Mouse (Mus musculus) naive thymus-derived CD4-positive, alpha-beta T cell, adult 2 months (primary cell): Measurements from ENCODE around the gene Map4k2.

Experiments
- DNase-seq: peaks from one replicate; pipeline ENCODE4 v3.0.0-alpha.2; 2011; ENCODE audit warnings: low read depth

Gene Map4k2

GRCm38 (mm10) chr19:6346661-6347060 is 5.7 kb downstream of the Map4k2 start:
- peak; percentile 10 for DNase-seq

DNA sequence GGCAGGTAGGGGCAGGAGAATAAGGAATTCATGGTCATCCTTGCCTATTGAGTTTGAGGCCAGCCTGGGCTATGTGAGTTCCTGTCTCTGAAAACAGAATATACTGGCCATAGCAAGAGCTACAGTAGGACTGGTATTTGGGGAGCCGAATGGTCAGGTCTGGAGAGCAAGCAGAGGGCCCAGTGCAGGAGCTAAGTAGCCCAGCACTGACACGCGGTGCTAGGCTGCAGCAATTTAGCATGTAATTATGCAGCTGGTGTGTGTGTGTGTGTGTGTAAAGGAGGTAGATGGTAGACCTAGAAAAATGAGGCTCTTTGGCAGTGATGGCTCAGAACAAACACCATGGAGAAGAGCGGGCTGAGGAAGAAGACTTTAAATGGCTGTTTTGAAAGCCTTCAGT is 6.7 kb downstream of the Map4k2 start:
- DNase-seq: peak; percentile 6

GRCm38 (mm10) chr19:6348717-6349116 is 7.8 kb downstream of the Map4k2 start:
- DNase-seq: no peak

GRCm38 (mm10) chr19:6349215-6349983 is 8.5 kb downstream of the Map4k2 start:
- no peak for DNase-seq

GRCm38 (mm10) chr19:6351431-6352106 is 10.6 kb downstream of the Map4k2 start:
- DNase-seq: no peak

DNA sequence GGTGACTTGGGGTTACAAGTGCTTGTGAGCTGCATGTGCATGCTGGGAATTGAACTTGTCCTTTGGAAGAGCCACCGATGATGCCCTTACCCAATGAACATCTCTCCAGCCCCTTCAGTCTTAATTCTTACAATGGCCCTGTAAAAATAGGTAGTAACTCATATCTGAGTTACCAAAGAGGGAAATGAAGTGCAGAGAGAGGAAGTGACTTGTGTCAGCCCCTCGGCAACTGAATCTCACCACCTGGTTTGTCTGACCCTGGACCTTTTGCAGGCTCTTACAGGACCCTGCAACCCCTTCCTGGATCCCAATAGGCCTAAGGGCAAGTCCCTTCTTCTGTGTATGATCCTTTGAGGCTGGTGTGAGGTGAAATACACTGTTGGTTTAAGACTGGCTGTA is 11.2 kb downstream of the Map4k2 start:
- no peak for DNase-seq

DNA sequence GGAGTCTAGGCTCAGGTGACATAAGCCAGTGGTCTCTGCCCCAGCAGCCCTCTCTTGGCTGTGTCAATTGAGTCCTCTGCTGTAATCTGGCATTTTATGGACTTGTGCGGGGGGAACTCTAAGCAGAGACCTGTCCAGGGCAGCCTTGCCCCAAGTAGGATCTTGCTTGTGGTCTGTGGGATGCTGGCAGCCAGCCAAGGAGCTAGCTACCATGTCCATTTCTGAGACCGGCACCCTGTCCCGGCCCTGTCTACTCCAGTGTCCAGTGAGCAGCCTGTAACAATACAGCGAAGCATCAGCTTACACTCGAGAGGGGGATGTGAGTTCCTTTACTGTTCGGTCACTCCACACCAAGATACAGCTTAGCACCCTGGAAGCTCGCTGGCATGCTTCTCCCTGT is 13.1 kb downstream of the Map4k2 start:
- DNase-seq: no peak

GRCm38 (mm10) chr19:6361291-6361690 is 20.4 kb downstream of the Map4k2 start:
- DNase-seq: no peak

DNA sequence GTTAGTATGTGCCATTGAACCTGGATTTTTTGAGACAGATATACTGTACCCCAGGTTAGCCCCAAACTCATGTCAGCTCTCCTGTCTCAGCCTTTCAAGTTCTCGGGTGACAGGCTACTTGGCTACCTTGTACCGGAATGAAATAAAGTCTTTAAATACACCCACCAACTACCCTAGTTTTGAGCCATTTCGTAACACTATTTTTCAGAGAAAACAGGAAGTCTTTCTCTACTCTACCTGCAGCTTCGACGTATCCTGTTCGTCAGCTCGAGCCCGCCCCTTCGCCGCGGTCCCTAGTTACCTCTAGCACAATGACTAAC is 22.1 kb downstream of the Map4k2 start:
- DNase-seq: no peak

DNA sequence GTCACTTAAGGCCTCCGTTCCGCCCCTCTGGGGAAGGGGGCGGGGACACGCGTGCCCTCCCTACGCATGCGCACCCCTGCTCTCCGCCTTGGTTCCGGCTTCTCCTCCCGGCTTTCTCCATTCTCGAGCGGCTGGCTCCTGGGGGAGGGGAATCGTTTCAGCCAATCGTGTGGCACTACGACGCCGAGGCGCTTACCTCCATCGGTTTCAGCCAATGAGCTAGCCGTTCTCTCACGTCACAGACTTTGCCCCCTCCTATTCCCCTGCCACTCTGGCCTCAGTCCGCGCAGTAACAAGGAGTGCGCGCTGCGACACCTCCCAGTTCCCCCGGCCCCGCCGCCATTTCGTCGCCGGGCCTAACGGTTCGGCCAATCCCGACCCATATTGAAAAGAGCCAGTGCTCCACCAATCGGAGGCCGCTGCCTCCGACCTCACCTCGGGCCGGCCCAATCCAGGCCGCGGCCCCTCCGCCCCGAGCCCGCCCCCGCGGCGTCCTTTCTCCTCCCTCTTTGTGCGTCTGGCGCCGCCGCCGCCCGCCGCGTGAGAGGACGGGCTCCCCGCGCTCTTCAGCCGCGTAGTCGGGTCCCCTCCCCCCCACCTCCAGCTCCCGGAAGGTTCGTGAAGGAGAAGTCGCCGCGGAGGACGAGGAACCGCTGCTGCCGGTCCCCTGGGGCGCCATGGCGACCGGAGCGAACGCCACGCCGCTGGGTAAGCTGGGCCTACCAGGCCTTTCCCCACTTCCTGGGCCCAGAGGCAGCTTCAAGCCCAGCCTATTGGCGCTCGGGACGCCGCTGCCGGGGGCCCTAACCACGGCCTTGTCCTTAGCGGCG is 22.7 kb downstream of the Map4k2 start, which contains the start of gene Sf1:
Gene Sf1 (plus strand): TSS at position 280 of the 830 bp plus-strand sequence.
- DNase-seq: peak; percentile 100

GRCm38 (mm10) chr19:6364317-6364725 is 23.4 kb downstream of the Map4k2 start:
- DNase-seq: peak; percentile 95

- DNase-seq: no peak
Measured at GRCm38 (mm10) chr19:6364842-6365241, 23.9 kb downstream of the Map4k2 start.

DNA sequence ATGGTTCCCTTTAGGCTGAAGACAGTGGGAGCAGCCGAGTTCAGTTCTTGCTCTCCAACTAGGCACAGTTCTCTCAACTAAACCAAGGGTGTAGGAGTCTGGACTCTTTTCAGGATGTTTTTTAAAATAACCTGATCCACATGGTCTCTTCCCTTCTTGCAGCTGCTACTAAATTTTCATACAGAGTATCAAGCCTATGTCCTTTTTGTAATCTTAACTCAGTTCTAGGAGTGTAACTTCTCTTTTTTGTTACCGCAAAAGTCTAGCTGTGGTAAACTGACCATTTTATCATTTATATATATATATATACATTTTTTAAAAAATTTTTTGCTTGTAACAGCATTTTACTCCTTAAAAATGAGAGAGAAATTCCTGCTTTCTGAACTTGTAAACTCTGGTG is 29.2 kb downstream of the Map4k2 start:
- no peak for DNase-seq

DNA sequence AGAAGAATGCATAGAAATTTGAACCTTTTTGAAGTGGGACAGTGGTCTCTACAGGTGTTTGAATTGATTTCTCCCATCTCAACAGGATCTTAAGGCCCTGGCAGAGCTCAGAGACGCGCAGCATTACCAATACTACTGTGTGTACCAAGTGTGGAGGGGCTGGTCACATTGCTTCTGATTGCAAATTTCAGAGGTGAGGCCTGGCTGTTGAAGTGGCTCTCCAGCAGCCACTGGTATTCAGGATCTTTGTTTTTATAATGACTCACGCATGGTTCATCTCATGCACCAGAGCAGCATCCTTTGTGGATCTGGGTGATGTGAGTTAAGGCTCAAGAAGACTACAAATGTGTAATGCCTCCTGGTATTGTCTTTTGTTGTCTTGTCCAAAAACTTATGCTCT is 31.5 kb downstream of the Map4k2 start:
- DNase-seq: no peak

- peak; percentile 90 for DNase-seq
Measured at GRCm38 (mm10) chr19:6373539-6374400, 32.8 kb downstream of the Map4k2 start.

DNA sequence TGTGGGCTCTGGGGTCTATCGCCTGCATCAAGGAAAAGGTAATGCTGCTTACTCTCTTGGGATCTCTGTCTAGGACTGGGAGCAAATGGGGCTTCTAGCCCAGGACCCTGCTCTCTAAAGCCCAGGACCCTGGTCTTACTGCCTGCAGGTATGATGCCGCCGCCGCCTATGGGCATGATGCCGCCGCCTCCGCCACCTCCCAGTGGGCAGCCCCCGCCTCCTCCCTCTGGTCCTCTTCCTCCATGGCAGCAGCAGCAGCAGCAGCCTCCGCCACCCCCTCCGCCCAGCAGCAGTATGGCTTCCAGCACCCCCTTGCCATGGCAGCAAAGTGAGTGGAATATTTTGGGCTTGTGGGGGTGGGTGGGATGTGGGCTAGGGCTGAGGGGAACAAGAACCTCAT is 33.6 kb downstream of the Map4k2 start:
- no peak for DNase-seq

DNA sequence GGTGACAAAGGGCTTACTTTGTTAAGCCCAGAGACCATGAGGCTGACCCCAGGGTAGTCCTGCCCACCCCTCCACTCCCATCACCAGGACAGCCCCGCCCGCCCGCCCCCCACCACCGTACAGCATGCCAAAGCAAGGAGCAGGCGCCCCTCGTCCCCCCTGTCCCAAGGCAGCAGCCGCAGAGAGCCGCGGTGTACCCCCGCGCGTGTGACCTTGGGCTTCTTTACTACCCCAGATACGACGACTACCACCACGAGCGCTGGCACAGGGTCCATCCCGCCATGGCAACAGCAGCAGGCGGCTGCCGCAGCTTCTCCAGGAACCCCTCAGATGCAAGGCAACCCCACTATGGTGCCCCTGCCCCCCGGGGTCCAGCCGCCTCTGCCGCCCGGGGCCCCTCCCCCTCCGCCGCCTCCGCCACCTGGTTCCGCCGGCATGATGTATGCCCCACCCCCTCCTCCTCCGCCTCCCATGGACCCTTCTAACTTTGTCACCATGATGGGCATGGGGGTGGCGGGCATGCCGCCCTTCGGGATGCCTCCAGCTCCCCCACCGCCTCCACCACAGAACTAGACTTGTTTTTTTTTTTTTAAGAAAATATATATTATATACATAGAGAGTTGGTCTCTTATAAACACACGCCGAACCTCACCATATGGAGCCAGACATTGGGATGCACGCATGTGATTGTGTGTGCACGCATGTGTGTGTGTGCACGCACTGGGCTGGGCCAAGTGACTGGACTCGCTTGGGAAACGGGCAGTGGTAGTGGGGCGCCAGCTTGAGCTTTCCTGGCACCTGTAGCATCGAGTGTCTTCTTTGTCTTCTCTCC is 34.7 kb downstream of the Map4k2 start:
- no peak for DNase-seq

GRCm38 (mm10) chr19:6376255-6376564 is 35.3 kb downstream of the Map4k2 start:
- DNase-seq: peak; percentile 52

DNA sequence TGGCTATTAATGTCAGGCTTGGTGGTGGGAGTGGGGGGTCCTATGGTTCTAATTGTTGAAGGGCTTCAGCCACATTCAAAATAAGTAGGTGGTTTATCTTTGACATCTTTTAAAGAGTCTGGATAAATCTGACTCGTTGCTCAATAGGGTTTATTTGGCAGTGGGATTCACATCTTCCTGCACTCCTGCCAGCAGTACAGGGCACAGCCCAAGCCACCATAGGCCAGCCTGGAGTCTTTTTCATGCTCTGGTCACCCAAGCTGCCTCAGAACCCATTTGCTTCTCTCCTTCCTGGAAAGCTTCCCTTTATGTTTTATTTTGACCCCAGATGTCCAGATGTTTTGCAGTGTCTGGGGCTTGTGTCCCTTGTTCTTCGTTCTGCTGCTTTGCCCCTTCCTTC is 35.7 kb downstream of the Map4k2 start:
- DNase-seq: no peak

DNA sequence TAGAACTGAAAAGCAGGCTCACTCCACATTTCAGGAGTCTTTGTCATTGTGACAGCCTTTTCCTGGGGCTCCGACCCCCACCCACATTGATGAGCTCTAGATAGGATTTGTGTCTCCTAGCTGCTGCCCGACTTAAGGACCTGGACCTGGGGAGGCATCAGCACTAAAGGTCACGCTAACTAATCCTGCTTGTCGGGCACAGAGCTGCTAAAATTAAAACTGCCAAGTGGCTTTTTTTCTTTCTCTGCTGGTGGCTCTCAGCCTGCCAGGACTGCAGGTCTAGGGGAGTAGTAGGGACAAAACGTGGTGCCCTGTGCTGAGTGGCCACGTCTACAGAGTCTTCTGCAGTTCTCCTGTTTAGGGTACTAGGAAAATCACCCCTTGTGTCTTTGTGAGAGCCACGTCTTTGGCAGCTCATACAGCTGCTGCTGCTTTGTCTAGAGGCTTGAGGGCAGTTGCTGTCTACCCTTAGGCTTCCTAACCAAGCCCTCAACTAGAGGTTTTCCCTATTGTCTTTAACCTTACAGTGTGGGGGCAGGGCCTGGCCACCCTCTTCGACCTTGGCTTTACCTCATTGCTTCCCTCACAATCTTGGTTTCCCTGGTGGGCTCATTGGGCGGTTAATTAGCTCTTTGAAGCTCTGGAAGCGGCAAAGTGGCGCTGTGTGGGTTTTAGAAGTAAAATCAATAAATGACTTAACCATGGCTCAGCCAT is 36.5 kb downstream of the Map4k2 start:
- DNase-seq: no peak
